Mouse (Mus musculus) bone marrow macrophage, adult 2 months (primary cell): Measurements from ENCODE around the gene H2al1f.

Experiments used
- CTCF ChIP-seq: IDR thresholded peaks from 2 replicates; pipeline ENCODE4 v1.5.1; 2012; ENCODE audit warnings: low read depth, mild to moderate bottlenecking, low read length, moderate library complexity
- POLR2A ChIP-seq: IDR thresholded peaks from 2 replicates; pipeline ENCODE4 v1.6.1; 2012; ENCODE audit warnings: mild to moderate bottlenecking, low read depth, low read length, borderline replicate concordance

DNA sequence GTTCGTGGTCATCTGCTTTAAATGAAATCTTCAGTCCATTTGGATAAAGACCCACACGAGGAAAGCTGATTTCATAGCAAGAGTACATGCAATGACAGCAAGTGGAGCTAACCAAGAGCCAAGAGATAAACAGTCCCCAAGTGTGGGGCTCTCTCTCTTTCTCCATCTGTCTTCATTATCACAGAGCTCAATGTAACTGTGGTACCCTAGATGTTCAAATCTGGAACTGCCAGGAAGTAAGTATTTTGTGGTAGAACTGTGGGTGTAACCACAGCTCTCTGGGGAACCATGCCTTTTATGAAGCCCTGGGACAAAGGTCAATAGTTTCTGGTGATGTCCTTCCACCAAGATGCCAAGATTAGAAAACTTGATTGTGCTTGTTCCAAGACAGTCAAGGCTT lies 34.2 kb upstream of the H2al1f start:
- TF ChIP-seq CTCF: no peak
- TF ChIP-seq POLR2A: no peak
